Mouse (Mus musculus) megakaryocyte-erythroid progenitor cell, adult 5-6 weeks (primary cell): ENCODE data around the gene Dhx16. TPM values are rescaled to one million over a fixed set of nuclear protein-coding genes. Genes with fewer than 3 reads are reported as not detected.
"Not testable (repeated sequence)": the region's sequence is repeated elsewhere in the genome, so short reads cannot be mapped to it uniquely, and the experiment has no call there.

Source experiments
- ATAC-seq: replicated peaks from 2 replicates; pipeline ENCODE4 v1.8.0; 2016; ENCODE audit warnings: mild to moderate bottlenecking, inconsistent platforms; ENCODE audit not compliant: severe bottlenecking, poor library complexity, low FRiP score, low TSS enrichment
- total RNA-seq, 2 experiments: library from RNA; stranded (forward) in 1 of 2; stranded (reverse) in 1 of 2; fragments of 200-1000, 215-1000 nt in 1 of 2; fragments of >200 nt in 1 of 2; fragmentation: Nextera tagmentation in 1 of 2; gene quantifications; 2 replicates each; pipeline ENCODE4 v1.2.3; 2014 to 2017

The Dhx16 gene
- total RNA-seq (2014; fragmentation: Nextera tagmentation) (132 and 133 TPM in 2 replicates), total RNA-seq (2017) (51.3 and 68.8 TPM in 2 replicates)

DNA sequence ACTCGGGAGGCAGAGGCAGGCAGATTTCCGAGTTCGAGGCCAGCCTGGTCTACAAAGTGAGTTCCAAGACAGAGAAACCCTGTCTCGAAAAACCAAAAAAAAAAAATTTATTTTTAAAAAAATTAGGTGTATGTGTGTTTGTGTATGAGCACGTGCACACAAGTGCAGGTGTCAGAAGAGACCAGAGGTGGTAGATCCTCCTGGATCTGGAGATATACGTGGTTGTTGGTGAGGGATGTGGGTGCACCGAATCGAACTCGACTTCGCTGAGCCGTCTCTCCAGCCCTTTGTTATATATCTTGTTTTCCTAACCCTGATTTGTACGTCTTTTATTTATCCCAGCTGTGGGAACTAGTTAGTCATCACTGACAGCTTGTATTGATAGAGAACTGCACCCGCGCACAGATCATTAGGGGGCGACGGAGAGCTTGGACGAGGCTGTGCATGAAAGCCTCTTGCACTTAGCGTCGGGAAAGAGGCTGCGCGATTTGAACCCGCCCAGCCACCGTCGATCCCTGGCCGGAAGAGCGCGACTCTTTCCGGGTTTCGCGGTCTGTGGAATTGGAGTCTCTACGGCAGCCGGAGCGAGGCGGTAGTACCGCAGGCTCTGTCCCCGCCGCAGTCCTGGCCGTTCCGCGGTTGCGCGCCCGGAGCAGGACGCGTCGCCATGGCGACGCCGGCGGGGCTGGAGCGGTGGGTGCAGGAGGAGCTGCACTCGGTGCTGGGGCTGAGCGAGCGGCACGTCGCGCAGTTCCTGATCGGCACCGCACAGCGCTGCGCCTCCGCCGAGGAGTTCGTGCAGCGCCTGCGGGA lies at the start of gene Dhx16:
Dhx16 (plus strand) TSS at position 575 of the 813 bp plus-strand sequence.
- peak; percentile 94 for ATAC-seq

GRCm38 (mm10) chr17:35832400-35833238 lies 47.0 kb upstream of the Dhx16 start:
- no peak for ATAC-seq

DNA sequence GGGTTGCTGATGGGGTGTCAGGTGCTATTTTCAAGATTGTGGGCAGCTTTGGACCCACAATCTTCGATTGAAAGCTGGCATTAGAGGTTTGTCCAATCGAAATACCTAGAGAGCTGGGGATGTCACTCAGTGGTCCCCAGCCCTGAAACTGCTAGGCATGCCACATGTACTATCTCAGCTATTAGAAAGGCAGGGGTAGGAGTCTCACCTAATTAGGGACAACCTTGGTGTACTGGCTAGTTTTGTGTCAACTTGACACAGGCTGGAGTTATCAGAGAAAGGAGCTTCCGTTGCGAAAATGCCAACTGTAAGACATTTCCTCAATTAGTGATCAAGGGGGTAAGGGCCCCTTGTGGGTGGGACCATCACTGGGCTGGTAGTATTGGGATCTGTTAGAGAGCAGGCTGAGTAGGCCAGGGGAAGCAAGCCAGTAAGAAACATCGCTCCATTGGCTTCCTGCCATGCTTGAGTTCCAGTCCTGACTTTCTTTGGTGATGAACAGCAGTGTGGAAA lies 46.3 kb upstream of the Dhx16 start:
- ATAC-seq = no peak

DNA sequence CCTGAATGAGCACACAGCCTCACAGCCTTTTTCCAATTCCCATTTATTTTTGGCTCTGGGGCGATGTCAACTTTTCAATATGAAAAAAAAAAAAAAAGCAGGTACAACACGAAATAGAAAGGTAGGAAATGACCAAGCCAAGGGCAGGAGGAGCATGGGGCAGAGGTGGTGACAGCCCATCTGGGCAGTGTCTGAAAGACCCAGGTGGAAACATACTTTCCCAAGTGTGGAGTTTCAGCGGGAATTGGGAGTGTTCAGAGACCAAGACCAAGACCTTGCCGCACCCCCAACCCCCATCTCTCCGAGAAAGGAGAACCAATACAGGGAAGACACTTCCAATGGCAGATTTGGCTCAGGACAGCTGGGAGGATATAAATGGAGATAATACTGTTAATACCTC lies 45.7 kb upstream of the Dhx16 start:
- no peak for ATAC-seq

DNA sequence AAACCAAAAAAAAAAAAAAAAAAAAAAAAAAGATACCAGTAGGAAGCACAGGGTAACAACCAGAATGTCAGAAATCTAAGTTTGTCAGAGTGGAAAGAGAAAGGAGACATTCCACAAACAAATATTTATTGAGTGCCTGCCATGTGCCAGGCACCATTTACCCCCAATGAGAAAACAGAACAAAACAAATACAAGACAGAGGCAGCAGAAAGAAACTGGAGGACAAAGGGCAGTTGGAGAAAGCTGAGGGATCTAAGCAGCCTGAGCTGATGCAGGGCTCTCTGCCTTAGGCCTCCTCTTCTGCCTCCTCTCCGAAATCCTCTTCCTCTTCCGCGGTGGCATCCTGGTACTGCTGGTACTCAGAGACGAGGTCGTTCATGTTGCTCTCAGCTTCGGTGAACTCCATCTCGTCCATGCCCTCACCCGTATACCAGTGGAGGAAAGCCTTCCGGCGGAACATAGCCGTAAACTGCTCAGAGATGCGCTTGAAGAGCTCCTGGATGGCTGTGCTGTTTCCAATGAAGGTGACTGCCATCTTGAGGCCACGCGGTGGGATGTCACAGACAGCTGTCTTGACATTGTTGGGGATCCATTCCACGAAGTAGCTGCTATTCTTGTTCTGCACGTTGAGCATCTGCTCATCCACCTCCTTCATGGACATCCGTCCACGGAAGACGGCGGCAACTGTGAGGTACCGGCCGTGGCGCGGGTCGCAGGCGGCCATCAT lies 44.8 kb upstream of the Dhx16 start:
- ATAC-seq = no peak

GRCm38 (mm10) chr17:35835424-35836140 lies 44.0 kb upstream of the Dhx16 start:
- no peak for ATAC-seq

DNA sequence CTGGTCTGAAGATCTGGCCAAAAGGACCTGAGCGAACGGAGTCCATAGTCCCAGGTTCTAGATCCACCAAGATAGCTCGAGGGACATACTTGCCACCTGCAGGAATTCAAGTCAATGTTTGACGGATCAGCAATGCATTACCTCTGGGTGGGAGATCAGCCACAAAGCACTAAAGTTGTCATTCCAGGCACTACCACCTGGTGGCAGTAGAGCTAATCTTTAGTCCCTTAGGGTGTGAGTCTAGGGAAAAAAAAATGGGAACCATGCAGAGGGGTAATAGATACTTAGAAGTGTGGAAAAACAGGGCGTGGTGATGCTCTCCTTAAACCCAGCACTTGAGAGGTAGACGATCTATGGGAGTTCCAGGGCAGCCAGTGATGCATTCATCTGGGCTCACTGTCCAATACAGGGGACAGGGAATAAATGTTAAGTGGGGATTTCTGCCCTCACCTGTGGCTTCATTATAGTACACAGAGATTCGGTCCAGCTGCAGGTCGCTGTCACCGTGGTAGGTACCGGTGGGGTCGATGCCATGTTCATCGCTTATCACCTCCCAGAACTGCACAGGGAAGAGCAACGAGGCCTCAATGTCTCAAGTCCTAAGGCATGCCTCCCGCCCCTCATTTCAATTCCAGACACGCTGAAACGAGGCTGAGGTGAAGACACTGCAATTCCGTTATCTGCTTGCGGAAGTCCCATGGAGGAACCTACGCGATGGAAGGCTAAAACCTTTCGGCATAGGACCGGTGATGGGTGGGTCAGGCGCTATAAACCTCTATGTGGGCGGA lies 43.2 kb upstream of the Dhx16 start:
- ATAC-seq = no peak

- peak; percentile 8; the same call in 1 of the 2 replicates for ATAC-seq
Observed at GRCm38 (mm10) chr17:35836991-35837422, 42.6 kb upstream of the Dhx16 start.

GRCm38 (mm10) chr17:35837487-35837886 lies 42.1 kb upstream of the Dhx16 start:
- ATAC-seq = no peak

DNA sequence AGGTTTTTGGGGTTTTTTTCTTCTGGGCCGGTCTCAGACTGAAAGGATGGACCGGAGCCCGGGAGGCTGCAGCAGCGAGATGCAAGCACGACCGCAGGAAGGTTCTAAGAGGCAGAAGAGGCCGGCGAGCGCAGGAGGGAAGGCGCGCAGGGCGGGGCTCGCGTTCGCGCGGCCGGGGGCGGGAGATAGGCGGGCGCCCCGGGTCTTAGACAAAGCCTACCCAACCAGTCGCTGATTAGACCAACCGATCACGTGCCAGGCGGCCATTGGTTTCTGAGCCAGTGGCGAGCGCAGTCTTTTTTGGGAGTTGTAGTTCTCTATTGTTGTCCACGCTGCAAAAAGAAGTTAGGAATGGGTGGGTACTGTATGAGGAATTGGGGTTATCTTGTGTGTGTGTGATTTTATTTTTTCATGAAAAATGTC lies 41.5 kb upstream of the Dhx16 start, which contains the start of gene Tubb5:
Tubb5 (minus strand) TSS at position 185 of the 423 bp plus-strand sequence.
- ATAC-seq = peak; percentile 57

- no peak for ATAC-seq
Observed at GRCm38 (mm10) chr17:35838570-35838969, 41.0 kb upstream of the Dhx16 start.

DNA sequence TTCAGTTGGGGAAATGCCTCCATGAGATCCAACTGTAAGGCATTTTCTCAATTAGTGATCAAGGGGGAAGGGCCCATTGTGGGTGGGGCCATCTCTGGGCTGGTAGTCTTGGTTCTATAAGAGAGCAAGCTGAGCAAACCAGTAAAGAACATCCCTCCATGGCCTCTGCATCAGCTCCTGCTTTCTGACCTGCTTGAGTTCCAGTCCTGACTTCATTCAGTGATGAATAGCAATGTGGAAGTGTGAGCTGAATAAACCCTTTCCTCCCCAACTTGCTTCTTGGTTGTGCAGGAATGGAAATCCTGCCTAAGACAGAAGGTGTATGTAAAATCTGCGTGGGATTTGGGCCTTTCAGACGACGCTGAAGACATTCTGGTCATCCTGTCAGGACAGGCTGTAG lies 40.6 kb upstream of the Dhx16 start:
- not testable (repeated sequence) for ATAC-seq

GRCm38 (mm10) chr17:35840561-35840960 lies 39.1 kb upstream of the Dhx16 start:
- no peak for ATAC-seq

DNA sequence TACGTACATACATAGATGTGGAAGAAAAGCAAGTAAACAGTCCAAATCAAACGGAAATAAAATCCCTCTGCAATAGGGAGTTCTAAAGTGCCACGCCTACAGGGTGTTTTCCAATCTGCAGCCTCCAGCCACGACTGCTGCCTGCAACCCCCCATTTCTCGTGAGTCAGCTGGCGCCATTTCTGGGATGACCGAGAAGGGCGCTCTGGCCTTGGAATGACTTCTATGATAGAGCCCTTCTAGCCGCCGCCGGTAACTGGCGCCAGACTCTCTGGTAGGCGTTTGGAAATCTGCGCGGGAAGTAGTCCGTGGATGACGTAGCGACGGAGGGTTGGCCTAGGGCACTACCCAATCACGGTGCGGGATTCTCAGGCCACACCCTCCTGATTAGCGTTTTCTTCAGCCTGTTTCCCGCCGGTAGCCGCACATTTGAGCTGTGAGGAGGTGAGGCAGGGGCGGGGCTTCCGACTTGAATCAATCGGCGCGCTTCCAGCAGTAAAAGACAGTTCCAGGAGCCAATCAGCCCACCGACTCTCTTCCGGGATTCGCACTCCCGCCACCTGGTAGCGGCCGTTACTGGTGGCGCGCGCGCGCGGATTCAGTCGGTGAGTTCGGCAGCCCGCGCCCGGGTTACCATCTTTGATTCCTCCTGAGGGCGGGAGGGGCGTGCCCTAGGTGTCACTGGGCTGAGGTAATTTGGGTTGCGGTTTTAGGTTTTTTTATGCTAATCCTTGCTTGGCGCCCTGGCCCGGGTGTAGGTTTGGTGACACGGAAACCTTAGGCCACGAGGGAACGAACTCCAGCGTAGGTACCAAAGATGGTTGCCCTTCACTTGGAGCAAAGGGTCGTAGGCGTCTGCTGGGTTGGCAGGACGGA lies 38.3 kb upstream of the Dhx16 start, which contains the start of gene Mdc1:
Mdc1 (plus strand) TSS at position 440 of the 875 bp plus-strand sequence.
- ATAC-seq = peak; percentile 82

GRCm38 (mm10) chr17:35842006-35842405 lies 37.6 kb upstream of the Dhx16 start:
- no peak for ATAC-seq

- no peak for ATAC-seq
Observed at GRCm38 (mm10) chr17:35843514-35843913, 36.1 kb upstream of the Dhx16 start.

DNA sequence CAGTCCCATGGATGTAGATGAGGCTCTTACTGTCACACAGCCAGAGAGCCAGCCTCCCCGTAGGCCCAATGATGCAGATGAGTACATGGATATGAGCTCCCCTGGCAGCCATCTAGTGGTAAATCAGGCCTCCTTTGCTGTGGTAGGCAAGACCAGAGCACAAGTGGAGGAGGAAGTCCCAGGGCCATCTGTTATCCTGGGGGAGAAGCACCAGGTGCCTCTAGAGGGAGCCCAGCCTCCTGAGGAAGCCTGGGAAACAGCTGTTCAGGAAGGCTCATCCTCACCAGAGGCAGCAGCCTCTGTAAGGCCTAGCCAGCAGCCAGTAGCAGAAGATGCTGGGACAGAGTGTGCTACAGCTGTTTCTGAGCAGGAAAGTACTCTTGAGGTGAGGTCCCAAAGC lies 31.5 kb upstream of the Dhx16 start:
- ATAC-seq = no peak
